Mouse (Mus musculus) midbrain, embryonic 10.5 days (tissue): ENCODE measurements around the gene Dnajc25. TPM values are rescaled to one million over a fixed set of nuclear protein-coding genes. Genes with fewer than 3 reads are reported as not detected.

Source experiments
- DNase-seq: peaks from one replicate; pipeline ENCODE4 v3.0.0-alpha.2; 2017; ENCODE audit warnings: low spot score
- H3K27ac ChIP-seq: fragments of 300-500 bp; sonication (generic); replicated peaks from 2 replicates; pipeline ENCODE4 v1.5.1; 2016; ENCODE audit warnings: mild to moderate bottlenecking
- H3K27me3 ChIP-seq: fragments of 300-500 bp; sonication (generic); 2 replicates; pipeline ENCODE4 v1.6.1; 2016; ENCODE audit warnings: low read depth, mild to moderate bottlenecking; ENCODE audit not compliant: poor library complexity, severe bottlenecking
- H3K36me3 ChIP-seq: fragments of 300-500 bp; sonication (generic); 2 replicates; pipeline ENCODE4 v1.6.1; 2016; ENCODE audit warnings: mild to moderate bottlenecking, moderate library complexity
- H3K4me1 ChIP-seq: fragments of 300-500 bp; sonication (generic); 2 replicates; pipeline ENCODE4 v1.6.1; 2016
- H3K4me3 ChIP-seq: fragments of 300-500 bp; sonication (generic); 2 replicates; pipeline ENCODE4 v1.5.1; 2016; ENCODE audit warnings: mild to moderate bottlenecking, moderate library complexity
- H3K9me3 ChIP-seq: fragments of 300-500 bp; sonication (generic); replicated peaks from 2 replicates; pipeline ENCODE4 v1.6.1; 2016; ENCODE audit warnings: mild to moderate bottlenecking
- WGBS: fragments of 180-500 bp; shearing (Covaris S2); methylation state at CpG from one replicate; pipeline ENCODE4 v1.1.7; 2016; 5-methylcytosine and 5-hydroxymethylcytosine counted together
- polyA plus RNA-seq: library from polyadenylated mRNA; unstranded; fragments of >200 nt; fragmentation: Nextera tagmentation; extraction: Ambion mirVana; gene quantifications from 2 replicates; pipeline ENCODE4 v1.2.1, GENCODE M21; 2016

The Dnajc25 gene
- 5.9 and 8.1 TPM in 2 replicates for polyA plus RNA-seq

DNA sequence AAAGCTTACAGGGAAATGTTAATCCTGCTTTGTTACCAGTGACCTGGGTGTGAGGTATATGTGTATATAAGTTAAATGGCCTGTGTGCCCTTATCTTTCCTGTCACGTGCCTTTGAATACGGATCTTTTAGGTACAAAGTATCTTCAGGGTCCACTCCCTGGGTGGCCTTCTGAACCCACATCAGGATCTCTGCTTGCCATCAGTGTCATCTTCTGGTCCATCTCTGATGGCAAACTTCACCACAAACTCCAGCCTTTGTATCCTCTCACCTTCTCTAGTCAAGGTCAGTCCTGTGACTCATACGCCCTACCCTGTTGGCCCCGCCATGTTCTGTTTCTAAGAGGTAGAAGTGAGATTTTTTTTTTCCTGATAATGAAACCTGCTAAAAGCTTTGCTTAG is at the start of gene Dnajc25:
Gene Dnajc25 (plus strand): TSS at position 301 of the 400 bp plus-strand sequence.
- H3K4me3 ChIP-seq = no peak within 1 kb of the TSS
- H3K9me3 ChIP-seq = no peaks in the 10 kb centered on the region
- 0 out of 2 replicates have a peak, but pooled peaks cover 4% of the 10 kb centered on the region for H3K4me1 ChIP-seq
- no peaks in the 10 kb centered on the region for H3K36me3 ChIP-seq
- no peak for DNase-seq
- no peak within 1 kb of the TSS for H3K27ac ChIP-seq
- 96% methylated on average over 4 of the region's 4 CpGs for WGBS
- 0 out of 2 replicates have a peak, but pooled peaks cover 5% of the 10 kb centered on the region for H3K27me3 ChIP-seq

DNA sequence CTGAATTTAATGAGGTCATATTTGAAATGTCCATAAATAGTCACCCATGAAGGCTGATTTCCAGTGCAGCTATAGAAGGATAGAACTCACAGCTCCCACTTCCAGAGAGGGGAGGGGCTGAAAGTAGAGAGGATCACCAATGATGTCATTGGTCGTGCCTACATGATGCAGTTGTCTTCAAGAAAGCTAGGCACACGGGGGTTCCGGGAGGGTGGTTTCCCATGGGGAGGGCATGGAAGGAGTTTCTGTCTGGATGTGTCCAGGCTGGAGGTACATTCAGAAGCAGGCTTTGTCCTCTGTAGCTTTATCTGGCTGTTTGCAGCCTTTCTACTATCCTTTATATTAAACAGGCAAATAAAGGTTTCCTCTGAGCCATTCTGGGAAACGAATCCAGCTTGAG is 46.5 kb upstream of the Dnajc25 start:
- Histone ChIP-seq H3K27me3 (peaks cover 15% of the 10 kb centered on the region), H3K4me1 (peaks cover 11% of the 10 kb centered on the region), H3K27ac (no peak overlapping the region), H3K36me3 (no peaks in the 10 kb centered on the region), H3K4me3 (no peak overlapping the region), H3K9me3 (no peaks in the 10 kb centered on the region)
- no peak for DNase-seq
- 78% methylated on average over 4 of the region's 4 CpGs for WGBS

DNA sequence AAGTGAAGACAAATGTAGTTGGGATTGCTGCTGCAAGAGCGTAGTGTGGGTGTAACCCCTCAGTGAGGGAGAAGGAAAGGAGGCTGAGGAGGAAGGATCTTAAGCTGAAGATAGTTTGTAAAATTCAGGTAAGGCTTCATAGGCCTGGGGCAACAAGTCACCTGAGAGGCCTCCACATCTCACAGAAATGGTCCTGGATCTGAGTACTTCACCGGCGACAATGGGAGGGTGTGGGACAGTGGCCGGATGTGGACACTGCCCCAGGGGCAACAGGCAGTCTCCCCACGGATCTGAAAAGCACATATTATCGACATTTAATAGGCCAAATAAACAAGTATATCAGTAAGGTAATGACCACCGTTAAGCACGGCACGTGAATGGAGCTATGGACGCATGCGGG is 42.2 kb upstream of the Dnajc25 start:
- Histone ChIP-seq H3K36me3 (peaks cover 14% of the 10 kb centered on the region), H3K27me3 (no peaks in the 10 kb centered on the region), H3K27ac (no peak overlapping the region), H3K9me3 (no peaks in the 10 kb centered on the region), H3K4me3 (no peak overlapping the region), H3K4me1 (no peaks in the 10 kb centered on the region)
- no peak for DNase-seq
- 91% methylated on average over 11 of the region's 11 CpGs for WGBS

DNA sequence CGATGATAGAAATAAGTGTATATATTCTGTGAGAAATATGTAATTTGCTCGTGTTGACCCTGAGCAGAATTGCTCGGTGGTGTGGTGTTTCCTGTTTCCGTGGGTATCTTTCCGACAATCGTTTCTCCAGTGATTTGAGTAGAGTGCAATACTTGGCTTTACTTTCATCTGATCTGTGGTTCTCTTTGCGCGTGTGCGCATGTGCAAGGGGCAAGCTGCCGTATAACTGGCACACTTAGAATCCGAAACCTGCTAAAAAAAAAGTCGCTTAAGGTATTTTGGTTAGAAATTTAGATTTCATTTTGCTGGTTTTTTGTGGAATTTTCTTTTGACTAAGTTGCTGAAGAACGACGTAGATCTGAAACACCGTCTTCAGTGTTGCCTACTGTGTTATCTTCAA is 33.1 kb upstream of the Dnajc25 start:
- Histone ChIP-seq H3K9me3 (no peaks in the 10 kb centered on the region), H3K36me3 (peaks cover 11% of the 10 kb centered on the region), H3K4me3 (no peak overlapping the region), H3K27me3 (no peaks in the 10 kb centered on the region), H3K4me1 (no peaks in the 10 kb centered on the region), H3K27ac (no peak overlapping the region)
- 94% methylated on average over 15 of the region's 15 CpGs for WGBS
- no peak for DNase-seq

DNA sequence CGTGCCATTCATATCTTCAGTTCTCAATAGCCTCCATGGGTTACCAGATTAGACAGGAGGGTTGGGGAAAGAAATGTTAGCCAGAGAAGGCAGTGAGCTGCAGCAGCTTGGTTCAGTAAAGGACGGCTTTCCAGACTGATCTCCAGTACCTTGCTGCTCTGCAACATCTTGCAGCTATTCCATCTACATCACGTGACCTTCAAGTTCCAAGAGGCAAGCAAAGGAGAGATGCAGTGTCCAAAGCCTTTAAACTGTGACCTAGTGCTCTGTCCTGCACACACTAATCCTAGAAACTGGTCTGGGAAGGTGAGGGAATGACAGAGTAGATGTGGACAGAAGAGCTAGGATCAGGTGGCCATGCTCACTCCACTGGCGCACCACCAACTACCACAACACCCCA is 31.6 kb upstream of the Dnajc25 start:
- no peak for DNase-seq
- no peak overlapping the region for H3K27ac ChIP-seq
- no peaks in the 10 kb centered on the region for H3K9me3 ChIP-seq
- no peaks in the 10 kb centered on the region for H3K4me1 ChIP-seq
- 94% methylated on average over 4 of the region's 4 CpGs for WGBS
- H3K4me3 ChIP-seq = no peak overlapping the region
- H3K36me3 ChIP-seq = no peaks in the 10 kb centered on the region
- no peaks in the 10 kb centered on the region for H3K27me3 ChIP-seq

DNA sequence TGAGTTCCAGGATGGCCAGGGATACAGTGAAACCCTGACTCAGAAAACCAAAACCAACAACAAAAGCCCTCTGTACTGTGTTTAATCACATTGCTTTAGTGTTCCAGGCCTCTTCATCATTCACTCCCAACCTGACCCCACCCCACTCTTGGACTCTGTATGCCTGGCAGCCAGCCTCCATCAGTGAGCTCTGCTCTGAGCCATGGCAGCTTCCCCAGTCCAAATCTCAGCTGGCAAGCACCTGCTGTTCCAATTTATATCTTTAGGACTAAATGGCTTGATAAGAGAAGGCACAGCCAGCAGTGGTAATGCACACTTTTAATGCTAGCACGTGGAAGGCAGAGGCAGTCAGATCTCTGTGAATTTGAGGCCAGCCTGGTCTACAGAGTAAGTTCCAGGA is 29.7 kb upstream of the Dnajc25 start:
- Histone ChIP-seq H3K4me1 (no peaks in the 10 kb centered on the region), H3K4me3 (no peak overlapping the region), H3K36me3 (no peaks in the 10 kb centered on the region), H3K9me3 (no peaks in the 10 kb centered on the region), H3K27me3 (no peaks in the 10 kb centered on the region), H3K27ac (no peak overlapping the region)
- 89% methylated on average over 1 of the region's 1 CpGs for WGBS
- DNase-seq = no peak

DNA sequence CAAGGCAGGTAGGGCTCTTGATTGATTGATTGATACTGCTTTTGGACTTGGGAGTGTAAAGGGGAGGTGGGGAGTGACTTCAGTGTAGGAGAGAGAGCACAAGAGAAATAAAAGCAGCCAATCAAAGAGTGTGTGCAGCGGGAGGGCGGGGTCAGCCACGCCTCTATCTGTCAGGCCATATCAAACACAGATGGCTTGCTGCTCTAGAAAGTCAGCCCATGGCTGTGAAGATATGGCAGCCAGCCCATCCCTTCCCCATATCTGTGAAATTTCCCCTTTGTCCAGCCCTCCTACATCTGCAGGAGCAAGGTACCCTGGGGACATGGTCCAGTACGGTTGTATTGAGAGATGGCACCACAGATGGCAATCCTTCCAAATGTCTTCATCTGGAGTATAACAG is 24.2 kb upstream of the Dnajc25 start:
- Histone ChIP-seq H3K27me3 (no peaks in the 10 kb centered on the region), H3K4me1 (no peaks in the 10 kb centered on the region), H3K4me3 (no peak overlapping the region), H3K36me3 (peaks cover 4% of the 10 kb centered on the region; the same call in 1 of the 2 replicates), H3K9me3 (no peaks in the 10 kb centered on the region), H3K27ac (no peak overlapping the region)
- no peak for DNase-seq
- 86% methylated on average over 4 of the region's 4 CpGs for WGBS

DNA sequence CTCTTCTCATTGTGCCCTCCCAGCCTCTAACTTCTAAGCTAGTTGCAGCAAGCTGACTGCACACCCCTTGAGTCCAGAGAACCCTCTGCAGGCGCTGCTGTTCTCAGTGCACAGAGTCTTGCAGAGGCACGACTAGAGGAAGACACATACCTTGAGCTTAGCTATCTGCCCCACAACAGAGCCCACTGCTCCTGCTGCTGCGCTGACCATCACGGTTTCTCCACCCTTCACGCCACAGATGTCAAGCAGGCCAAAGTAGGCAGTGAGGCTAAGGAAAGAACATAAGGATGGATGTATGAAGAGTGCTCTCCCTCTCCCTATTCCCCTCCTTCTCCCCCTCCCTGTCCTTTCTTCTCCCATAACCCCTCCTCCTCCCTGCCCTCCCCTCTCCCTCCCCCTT is 19.2 kb upstream of the Dnajc25 start:
- Histone ChIP-seq H3K4me1 (no peaks in the 10 kb centered on the region), H3K27ac (no peak overlapping the region), H3K4me3 (no peak overlapping the region), H3K9me3 (no peaks in the 10 kb centered on the region), H3K27me3 (no peaks in the 10 kb centered on the region), H3K36me3 (peaks cover 4% of the 10 kb centered on the region; the same call in 1 of the 2 replicates)
- WGBS = 86% methylated on average over 5 of the region's 5 CpGs
- DNase-seq = no peak

DNA sequence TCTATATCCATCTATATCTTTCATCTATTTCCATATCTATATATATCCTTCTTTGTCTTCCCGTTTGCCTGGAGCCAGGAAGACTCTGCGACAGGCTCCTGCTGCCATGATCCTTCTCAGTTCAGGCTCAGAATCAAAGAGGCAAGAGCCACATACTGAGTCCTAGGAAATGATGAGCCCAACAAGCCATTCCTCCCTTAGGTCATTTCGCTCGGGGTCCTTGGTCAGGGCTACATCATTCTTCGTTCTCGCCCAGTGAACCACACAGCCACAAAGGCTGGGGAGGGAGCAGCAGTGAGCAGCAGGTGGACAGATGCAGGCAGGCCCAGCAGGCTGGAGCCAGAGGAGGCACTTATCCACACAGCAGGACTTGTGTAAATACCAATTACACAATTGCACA is 13.4 kb upstream of the Dnajc25 start:
- no peaks in the 10 kb centered on the region for H3K9me3 ChIP-seq
- no peak overlapping the region for H3K4me3 ChIP-seq
- peaks cover 4% of the 10 kb centered on the region; the same call in 1 of the 2 replicates for H3K4me1 ChIP-seq
- no peak for DNase-seq
- H3K36me3 ChIP-seq = no peaks in the 10 kb centered on the region
- H3K27ac ChIP-seq = no peak overlapping the region
- WGBS = 83% methylated on average over 6 of the region's 6 CpGs
- H3K27me3 ChIP-seq = no peaks in the 10 kb centered on the region

DNA sequence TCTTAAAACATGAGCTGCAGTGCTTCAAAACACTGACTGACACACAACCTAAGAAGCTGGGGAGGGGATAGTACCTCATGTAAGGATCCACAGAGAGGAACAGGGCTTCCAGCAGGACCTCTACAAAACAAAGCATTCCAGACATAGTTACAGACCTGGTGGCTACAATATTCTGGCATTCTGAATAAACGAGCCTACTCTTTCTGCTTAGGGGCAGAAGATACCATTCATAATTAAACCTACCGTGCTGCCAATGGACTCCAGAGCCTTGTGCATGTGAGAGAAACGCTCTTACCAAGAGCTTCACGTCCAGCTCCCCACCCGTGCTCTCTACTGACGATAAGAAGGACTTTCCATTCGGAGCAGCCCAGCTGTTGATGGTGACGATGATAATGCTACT is 12.1 kb upstream of the Dnajc25 start:
- Histone ChIP-seq H3K27me3 (peaks cover 1% of the 10 kb centered on the region; the same call in 1 of the 2 replicates), H3K27ac (no peak overlapping the region), H3K4me1 (peaks cover 15% of the 10 kb centered on the region), H3K36me3 (no peaks in the 10 kb centered on the region), H3K9me3 (no peaks in the 10 kb centered on the region), H3K4me3 (no peak overlapping the region)
- 87% methylated on average over 8 of the region's 8 CpGs for WGBS
- DNase-seq = no peak

DNA sequence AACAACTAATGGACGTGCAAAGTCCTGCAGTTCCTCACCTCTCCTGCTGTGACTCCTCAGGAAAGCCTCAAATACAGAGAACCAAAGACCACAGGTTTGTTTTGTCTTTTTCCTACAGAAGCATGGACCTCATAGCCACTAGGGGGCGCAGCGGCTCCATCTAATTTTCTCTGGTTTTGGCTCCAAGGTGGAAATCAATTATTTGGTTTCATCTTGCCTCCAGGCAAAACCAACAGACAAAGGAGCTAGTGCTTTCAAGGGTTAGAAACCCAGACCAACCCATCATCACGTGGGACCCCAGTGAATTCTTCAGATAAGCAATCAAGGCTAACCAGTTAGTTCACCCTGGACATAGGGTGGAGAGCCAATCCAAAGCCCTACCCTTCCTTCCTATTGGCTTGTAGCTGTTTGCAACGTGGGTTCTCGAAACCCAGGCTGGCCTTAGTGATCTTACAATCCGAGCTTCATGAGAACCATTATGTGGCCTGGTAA is 9.7 kb upstream of the Dnajc25 start:
- peak; percentile 80 for DNase-seq

DNA sequence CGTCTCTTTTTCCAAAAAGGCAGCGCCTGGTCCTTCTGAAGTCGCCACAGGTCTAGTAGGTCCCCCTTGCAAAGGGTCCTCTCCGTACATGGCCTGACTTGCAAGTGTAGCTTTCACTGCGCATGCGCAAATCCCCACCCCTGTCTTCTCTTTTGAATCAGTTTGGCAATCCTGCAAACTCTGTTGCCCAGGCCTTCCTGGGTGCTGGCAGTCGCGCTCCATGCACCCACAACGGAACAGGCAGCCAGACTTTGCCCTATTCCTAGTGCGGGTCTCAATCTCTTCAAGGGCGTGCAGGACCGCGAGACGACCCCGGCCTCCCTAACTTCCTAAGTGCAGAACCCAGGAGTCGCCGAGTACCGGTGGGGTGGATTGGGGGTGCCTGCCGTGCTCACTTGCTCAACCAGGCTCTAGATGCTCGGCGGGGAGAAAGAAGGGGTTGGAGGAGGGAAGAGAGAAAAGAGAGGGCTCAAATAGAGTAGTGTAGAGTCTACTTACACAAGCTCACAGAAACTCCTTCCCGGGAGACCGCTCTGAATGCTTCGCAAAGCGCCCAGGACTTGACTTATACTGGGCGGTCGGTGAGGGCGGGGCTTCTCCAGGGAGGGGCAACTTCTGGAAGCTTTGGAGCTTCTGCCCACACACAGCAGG is 8.2 kb upstream of the Dnajc25 start, which contains the start of gene Ptgr1:
Gene Ptgr1 (minus strand): TSS at position 580 of the 651 bp plus-strand sequence.
- H3K27ac ChIP-seq = peak within 1 kb of the TSS; percentile 77
- H3K4me3 ChIP-seq = peak within 1 kb of the TSS; percentile 67
- 1% methylated on average over 28 of the region's 28 CpGs for WGBS
- peak; percentile 88 for DNase-seq
- peaks cover 19% of the 10 kb centered on the region for H3K4me1 ChIP-seq
- no peaks in the 10 kb centered on the region for H3K36me3 ChIP-seq
- H3K27me3 ChIP-seq = peaks cover 9% of the 10 kb centered on the region
- no peaks in the 10 kb centered on the region for H3K9me3 ChIP-seq

More for the DNA sequence above, 9.7 kb upstream of the Dnajc25 start:
- Histone ChIP-seq H3K27me3 (peaks cover 9% of the 10 kb centered on the region), H3K4me3 (no peak overlapping the region), H3K4me1 (peaks cover 15% of the 10 kb centered on the region), H3K27ac (no peak overlapping the region), H3K9me3 (no peaks in the 10 kb centered on the region), H3K36me3 (no peaks in the 10 kb centered on the region)
- 24% methylated on average over 7 of the region's 7 CpGs for WGBS

DNA sequence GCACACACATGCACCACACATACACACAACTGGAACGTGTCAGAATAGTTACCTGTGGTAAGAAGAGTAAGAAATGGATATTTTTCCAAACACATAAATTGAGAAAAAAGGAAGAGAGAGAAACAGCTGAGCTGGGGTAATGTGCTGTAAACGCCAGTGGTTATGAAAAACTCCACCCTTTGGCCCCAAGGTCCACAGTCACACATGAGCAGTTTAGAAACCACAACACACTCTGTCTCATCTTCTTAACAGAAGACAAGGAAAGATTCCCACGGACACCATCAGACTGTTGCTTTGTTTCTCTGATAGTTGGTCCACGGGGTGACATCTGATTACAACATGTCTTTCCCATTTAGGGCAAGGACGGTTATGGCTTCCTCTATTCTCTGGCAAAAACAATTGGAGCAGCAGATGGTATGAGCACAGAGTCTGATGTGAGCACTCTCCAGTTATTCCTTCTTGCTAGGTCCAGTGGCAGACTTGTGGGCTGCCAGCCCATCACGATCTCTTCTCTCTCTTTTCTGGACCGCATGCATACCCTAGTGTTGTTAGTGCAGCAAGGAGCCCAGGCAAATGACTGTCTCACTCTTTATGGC is 5.5 kb upstream of the Dnajc25 start:
- no peak overlapping the region for H3K27ac ChIP-seq
- 86% methylated on average over 7 of the region's 7 CpGs for WGBS
- peaks cover 19% of the 10 kb centered on the region for H3K4me1 ChIP-seq
- no peak for DNase-seq
- H3K9me3 ChIP-seq = no peaks in the 10 kb centered on the region
- H3K27me3 ChIP-seq = peaks cover 14% of the 10 kb centered on the region
- H3K4me3 ChIP-seq = no peak overlapping the region
- H3K36me3 ChIP-seq = no peaks in the 10 kb centered on the region
